Mouse (Mus musculus) myocyte (in vitro differentiated cells): ENCODE measurements around the gene Dact1. TPM values are rescaled to one million over a fixed set of nuclear protein-coding genes. Genes with fewer than 3 reads are reported as not detected.

ENCODE experiments used
- H3K27me3 ChIP-seq: one replicate; pipeline ENCODE4 v1.6.1; 2011; ENCODE audit not compliant: control insufficient read depth, insufficient read depth, insufficient read length
- H3K36me3 ChIP-seq: one replicate; pipeline ENCODE4 v1.6.1; 2011; ENCODE audit not compliant: control insufficient read depth, insufficient read depth
- H3K4me2 ChIP-seq: one replicate; pipeline ENCODE4 v1.6.1; 2011; ENCODE audit warnings: low read depth, control low read depth
- H3K4me3 ChIP-seq: one replicate; pipeline ENCODE4 v1.5.1; 2011; ENCODE audit warnings: mild to moderate bottlenecking, control low read depth, moderate library complexity
- H3K79me2 ChIP-seq: one replicate; pipeline ENCODE4 v1.6.1; 2011; ENCODE audit not compliant: control insufficient read depth, insufficient read depth
- H3ac ChIP-seq: one replicate; pipeline ENCODE4 v1.6.1; 2011; ENCODE audit not compliant: control insufficient read depth, insufficient read length
- CEBPB ChIP-seq: IDR thresholded peaks from 2 replicates; pipeline ENCODE4 v1.6.1; 2011; ENCODE audit warnings: mild to moderate bottlenecking, moderate library complexity; ENCODE audit not compliant: poor library complexity, insufficient read depth, severe bottlenecking
- E2F4 ChIP-seq: IDR thresholded peaks from one replicate; pipeline ENCODE4 v1.6.1; 2011; ENCODE audit warnings: mild to moderate bottlenecking, control low read depth, moderate library complexity; ENCODE audit not compliant: insufficient read depth
- MAX ChIP-seq: IDR thresholded peaks from one replicate; pipeline ENCODE4 v1.6.1; 2011; ENCODE audit warnings: low read depth, mild to moderate bottlenecking, control low read depth
- MYOD1 ChIP-seq, 3 experiments: IDR thresholded peaks; one replicate each; pipeline ENCODE4 v1.6.1; 2011; ENCODE audit warnings: control low read depth in 2 of 3, low read depth in 2 of 3, mild to moderate bottlenecking in 2 of 3, moderate library complexity in 1 of 3; ENCODE audit not compliant: insufficient read length in 2 of 3, control insufficient read depth in 1 of 3
- MYOG ChIP-seq, 3 experiments: IDR thresholded peaks; one replicate each; pipeline ENCODE4 v1.6.1; 2011; ENCODE audit warnings: control low read depth in 2 of 3, low read depth in 2 of 3, mild to moderate bottlenecking in 2 of 3; ENCODE audit not compliant: insufficient read length in 2 of 3, control insufficient read depth in 1 of 3, insufficient read depth in 1 of 3
- POLR2A ChIP-seq: IDR thresholded peaks from one replicate; pipeline ENCODE4 v1.6.1; 2011; ENCODE audit warnings: low read depth, mild to moderate bottlenecking, control low read depth, moderate library complexity; ENCODE audit not compliant: insufficient read length
- POLR2AphosphoS2 ChIP-seq: IDR thresholded peaks from one replicate; pipeline ENCODE4 v1.6.1; 2011; ENCODE audit warnings: low read depth, control low read depth; ENCODE audit not compliant: insufficient read length
- REST ChIP-seq: IDR thresholded peaks from one replicate; pipeline ENCODE4 v1.6.1; 2011; ENCODE audit warnings: mild to moderate bottlenecking, control low read depth, moderate library complexity; ENCODE audit not compliant: insufficient read depth, insufficient read length
- SRF ChIP-seq: IDR thresholded peaks from one replicate; pipeline ENCODE4 v1.6.1; 2011; ENCODE audit warnings: low read depth; ENCODE audit not compliant: control insufficient read depth, insufficient read length
- TCF12 ChIP-seq: IDR thresholded peaks from one replicate; pipeline ENCODE4 v1.6.1; 2011; ENCODE audit warnings: mild to moderate bottlenecking, control low read depth; ENCODE audit not compliant: poor library complexity, insufficient read depth, severe bottlenecking
- TCF3 ChIP-seq: IDR thresholded peaks from one replicate; pipeline ENCODE4 v1.6.1; 2011; ENCODE audit warnings: low read depth, control low read depth; ENCODE audit not compliant: insufficient read length
- USF1 ChIP-seq: IDR thresholded peaks from one replicate; pipeline ENCODE4 v1.6.1; 2011; ENCODE audit warnings: low read depth, mild to moderate bottlenecking, control low read depth, moderate library complexity
- polyA plus RNA-seq: library from polyadenylated mRNA; unstranded; fragments of >200 nt; fragmentation: generic; extraction: Trizol; gene quantifications from one replicate; pipeline ENCODE4 v1.2.1, GENCODE M21; 2012; ENCODE audit warnings: missing spikeins

The Dact1 gene
- polyA plus RNA-seq, 1 experiment: 1.0 TPM

GRCm38 (mm10) chr12:71345471-71345870 lies 35.8 kb downstream of the Dact1 start:
- H3K4me3 ChIP-seq: no peak overlapping the region
- no peak overlapping the region for H3ac ChIP-seq
- H3K79me2 ChIP-seq: no peaks in the 10 kb centered on the region
- no peaks in the 10 kb centered on the region for H3K27me3 ChIP-seq
- H3K36me3 ChIP-seq: no peaks in the 10 kb centered on the region
- H3K4me2 ChIP-seq: peak overlapping the region; percentile 58
- TF ChIP-seq MYOD1 (IDR thresholded peaks at IDR 0.05; ENCODE audit: control insufficient read depth in 1 of 3, insufficient read length in 2 of 3, low read depth in 2 of 3) (no peak), TCF12 (no peak)

GRCm38 (mm10) chr12:71346071-71346470 lies 36.4 kb downstream of the Dact1 start:
- H3ac ChIP-seq: no peak overlapping the region
- H3K79me2 ChIP-seq: no peaks in the 10 kb centered on the region
- no peak overlapping the region for H3K4me3 ChIP-seq
- H3K27me3 ChIP-seq: no peaks in the 10 kb centered on the region
- H3K36me3 ChIP-seq: no peaks in the 10 kb centered on the region
- peak overlapping the region; percentile 58 for H3K4me2 ChIP-seq
- TF ChIP-seq POLR2AphosphoS2 (no peak), REST (no peak), MYOD1 (IDR thresholded peaks at IDR 0.05; ENCODE audit: control insufficient read depth in 1 of 3, insufficient read length in 2 of 3, low read depth in 2 of 3) (no peak), MAX (no peak), E2F4 (no peak), TCF3 (no peak), MYOG (IDR thresholded peaks at IDR 0.05; ENCODE audit: control insufficient read depth in 1 of 3, insufficient read depth in 1 of 3, insufficient read length in 2 of 3, low read depth in 2 of 3) (no peak), TCF12 (no peak), SRF (no peak), POLR2A (no peak), USF1 (no peak), CEBPB (no peak)

- TF ChIP-seq CEBPB: no peak
- no peak for TF ChIP-seq SRF
- no peak for TF ChIP-seq MYOG (IDR thresholded peaks at IDR 0.05; ENCODE audit: control insufficient read depth in 1 of 3, insufficient read depth in 1 of 3, insufficient read length in 2 of 3, low read depth in 2 of 3)
- TF ChIP-seq POLR2AphosphoS2: no peak
- TF ChIP-seq TCF3: no peak
- Histone ChIP-seq H3K79me2 (no peaks in the 10 kb centered on the region), H3K4me3 (no peak overlapping the region)
Measured at GRCm38 (mm10) chr12:71348401-71348896, 38.8 kb downstream of the Dact1 start.

GRCm38 (mm10) chr12:71350077-71350476 lies 40.4 kb downstream of the Dact1 start:
- no peaks in the 10 kb centered on the region for H3K36me3 ChIP-seq
- TF ChIP-seq CEBPB (no peak), MYOG (IDR thresholded peaks at IDR 0.05; ENCODE audit: control insufficient read depth in 1 of 3, insufficient read depth in 1 of 3, insufficient read length in 2 of 3, low read depth in 2 of 3) (no peak), TCF12 (no peak), MAX (no peak), TCF3 (no peak), MYOD1 (IDR thresholded peaks at IDR 0.05; ENCODE audit: control insufficient read depth in 1 of 3, insufficient read length in 2 of 3, low read depth in 2 of 3) (no peak), POLR2AphosphoS2 (no peak), SRF (no peak), REST (no peak), USF1 (no peak), E2F4 (no peak), POLR2A (no peak)
- no peak overlapping the region for H3ac ChIP-seq

More at GRCm38 (mm10) chr12:71348401-71348896, 38.8 kb downstream of the Dact1 start:
- Histone ChIP-seq H3K36me3 (no peaks in the 10 kb centered on the region), H3ac (no peak overlapping the region), H3K4me2 (no peak overlapping the region), H3K27me3 (no peaks in the 10 kb centered on the region)

GRCm38 (mm10) chr12:71354656-71355055 lies 45.0 kb downstream of the Dact1 start:
- H3K27me3 ChIP-seq: no peaks in the 10 kb centered on the region
- TF ChIP-seq TCF12 (no peak), TCF3 (no peak), MYOG (IDR thresholded peaks at IDR 0.05; ENCODE audit: control insufficient read depth in 1 of 3, insufficient read depth in 1 of 3, insufficient read length in 2 of 3, low read depth in 2 of 3) (no peak), E2F4 (no peak), SRF (no peak), USF1 (no peak), POLR2A (no peak), CEBPB (no peak)
- no peaks in the 10 kb centered on the region for H3K79me2 ChIP-seq
- no peak overlapping the region for H3ac ChIP-seq
- no peaks in the 10 kb centered on the region for H3K36me3 ChIP-seq
- no peak overlapping the region for H3K4me2 ChIP-seq
- H3K4me3 ChIP-seq: no peak overlapping the region

More at GRCm38 (mm10) chr12:71350077-71350476, 40.4 kb downstream of the Dact1 start:
- no peaks in the 10 kb centered on the region for H3K27me3 ChIP-seq
- H3K4me2 ChIP-seq: no peak overlapping the region
- no peaks in the 10 kb centered on the region for H3K79me2 ChIP-seq
- H3K4me3 ChIP-seq: no peak overlapping the region
